Mouse (Mus musculus): ENCODE measurements around the gene Dynll2.

DNA sequence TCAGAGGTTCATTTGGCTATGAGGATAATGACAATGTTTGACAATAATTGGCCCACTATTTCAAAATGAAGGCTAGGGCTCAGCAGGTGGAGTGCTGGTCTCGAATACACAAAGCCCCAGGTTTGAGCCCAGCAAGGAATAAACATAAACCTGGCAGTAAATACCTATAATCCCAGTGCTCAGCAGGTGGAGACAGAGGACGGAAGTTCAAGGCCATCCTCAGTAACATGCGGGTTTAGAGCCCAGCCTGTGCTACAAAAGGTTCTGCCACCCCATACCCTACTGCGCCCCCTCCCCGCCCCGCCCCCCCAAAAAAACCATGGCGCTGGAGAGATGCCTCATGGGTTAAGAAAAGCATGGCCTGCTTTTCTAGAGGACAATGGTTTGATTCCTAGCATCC, 48.6 kb upstream of the Dynll2 start:
- no peak for TF ChIP-seq POU5F1 (IDR thresholded peaks at IDR 0.05; ENCODE audit: borderline replicate concordance, low read length)
- TF ChIP-seq CTCF (conservative IDR thresholded peaks at IDR 0.05; ENCODE audit: low read length): no peak
- TF ChIP-seq NANOG (IDR thresholded peaks at IDR 0.05; ENCODE audit: borderline replicate concordance, low read length): no peak

Measured in E14TG2a.4 (cell line).